Mouse (Mus musculus) heart, adult 2 months (tissue): ENCODE measurements around the gene Fbxw8. TPM values are rescaled to one million over a fixed set of nuclear protein-coding genes. Genes with fewer than 3 reads are reported as not detected.

Source experiments
- DNase-seq, 2 experiments: peaks; one replicate each; pipeline ENCODE4 v3.0.0; 2021
- H3K27ac ChIP-seq: fragments of 200-600 bp; 2 replicates; pipeline ENCODE4 v1.8.1; 2022
- H3K27me3 ChIP-seq: fragments of 200-500 bp; 2 replicates; pipeline ENCODE4 v1.6.1; 2012; ENCODE audit warnings: mild to moderate bottlenecking, low read length, inconsistent platforms, mixed read lengths; ENCODE audit not compliant: control insufficient read depth, insufficient read depth
- H3K36me3 ChIP-seq: fragments of 200-500 bp; 2 replicates; pipeline ENCODE4 v1.6.1; 2012; ENCODE audit warnings: low read length, inconsistent platforms; ENCODE audit not compliant: control insufficient read depth, insufficient read depth
- H3K4me1 ChIP-seq: fragments of 200-500 bp; 2 replicates; pipeline ENCODE4 v1.6.1; 2011; ENCODE audit warnings: low read length; ENCODE audit not compliant: control insufficient read depth, insufficient read depth
- H3K4me3 ChIP-seq: fragments of 200-600 bp; 2 replicates; pipeline ENCODE4 v1.8.1; 2022
- H3K79me2 ChIP-seq: fragments of 200-500 bp; replicated peaks from 2 replicates; pipeline ENCODE4 v1.6.1; 2012; ENCODE audit warnings: mild to moderate bottlenecking, inconsistent platforms, low read length, moderate library complexity, mixed read lengths; ENCODE audit not compliant: control insufficient read depth, insufficient read depth
- H3K9ac ChIP-seq: fragments of 200-500 bp; 2 replicates; pipeline ENCODE4 v1.6.1; 2012; ENCODE audit warnings: low read depth, mild to moderate bottlenecking, control low read depth, inconsistent platforms, low read length, mixed read lengths
- CTCF ChIP-seq: fragments of 200-600 bp; IDR thresholded peaks from 2 replicates; pipeline ENCODE4 v1.8.1; 2022; ENCODE audit warnings: antibody characterized with exemption, mild to moderate bottlenecking, moderate library complexity
- EP300 ChIP-seq: fragments of 200-500 bp; IDR thresholded peaks from 2 replicates; pipeline ENCODE4 v1.6.1; 2011; ENCODE audit warnings: low read depth, low read length, control low read depth; ENCODE audit not compliant: insufficient read depth
- POLR2A ChIP-seq: fragments of 200-500 bp; IDR thresholded peaks from 2 replicates; pipeline ENCODE4 v1.6.1; 2011; ENCODE audit warnings: mild to moderate bottlenecking, low read depth, low read length, control low read depth; ENCODE audit not compliant: insufficient read depth
- WGBS: fragments of 180-500 bp; shearing (Covaris S2); methylation state at CpG from one replicate; pipeline ENCODE4 v1.1.7; 2018; 5-methylcytosine and 5-hydroxymethylcytosine counted together
- intact Hi-C: fragments of 180-260 bp; cut with DNase I; formaldehyde crosslinking; loops from one replicate; pipeline ENCODE4 v1.15.1; 2025
- polyA plus RNA-seq: library from polyadenylated mRNA; depleted of rRNA; stranded (reverse); fragments of >200 nt; gene quantifications from 2 replicates; pipeline ENCODE4 v1.2.3, GENCODE M21; 2012
- total RNA-seq, 2 experiments: library from RNA; stranded (reverse); gene quantifications; 2 replicates each; pipeline ENCODE4 v1.2.3; 2021

The Fbxw8 gene
- total and polyA plus RNA-seq, 3 experiments: 35.1 to 39.2 (median 36.8) TPM

DNA sequence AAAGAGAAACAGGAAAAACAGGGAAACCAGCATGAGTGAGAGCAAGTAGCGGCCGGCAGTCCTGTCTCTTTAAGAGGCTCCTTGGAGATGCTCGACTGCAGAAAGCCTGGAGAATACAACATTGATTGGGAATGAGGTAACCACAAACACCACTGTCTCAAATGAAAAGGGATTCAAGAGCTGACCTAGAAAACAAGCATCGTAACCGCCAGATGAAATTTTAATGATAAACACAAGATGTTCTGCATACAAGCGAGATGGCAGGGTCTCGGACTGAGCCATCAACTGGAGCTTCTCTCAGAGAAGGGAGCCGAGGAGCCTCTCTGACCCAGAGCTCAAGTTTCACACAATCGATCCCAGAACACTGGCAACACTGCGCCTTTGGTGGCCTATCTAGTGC is 32.2 kb downstream of the Fbxw8 start:
- intact Hi-C loops: no loop called here
- 64% methylated on average over 10 of the region's 10 CpGs for WGBS
- Histone ChIP-seq H3K4me3 (no peak overlapping the region), H3K27ac (no peak overlapping the region), H3K4me1 (peaks cover 6% of the 10 kb centered on the region), H3K79me2 (peaks cover 3% of the 10 kb centered on the region), H3K9ac (no peak overlapping the region), H3K27me3 (no peaks in the 10 kb centered on the region), H3K36me3 (peaks cover 1% of the 10 kb centered on the region; the same call in 1 of the 2 replicates)
- DNase-seq: no peak
- TF ChIP-seq POLR2A (no peak), CTCF (no peak), EP300 (no peak)

GRCm38 (mm10) chr5:118121928-118122327 is 33.3 kb downstream of the Fbxw8 start:
- Histone ChIP-seq H3K79me2 (peaks cover 3% of the 10 kb centered on the region), H3K9ac (no peak overlapping the region), H3K27ac (no peak overlapping the region), H3K27me3 (no peaks in the 10 kb centered on the region), H3K4me1 (peaks cover 5% of the 10 kb centered on the region), H3K4me3 (no peak overlapping the region), H3K36me3 (peaks cover 1% of the 10 kb centered on the region; the same call in 1 of the 2 replicates)
- intact Hi-C loops: no loop called here
- 72% methylated on average over 4 of the region's 4 CpGs for WGBS
- no peak for TF ChIP-seq POLR2A
- TF ChIP-seq CTCF: no peak
- no peak for TF ChIP-seq EP300
- no peak for DNase-seq

- Histone ChIP-seq H3K4me3 (no peak overlapping the region), H3K79me2 (peaks cover 3% of the 10 kb centered on the region), H3K9ac (no peak overlapping the region), H3K4me1 (peaks cover 5% of the 10 kb centered on the region), H3K27me3 (no peaks in the 10 kb centered on the region), H3K36me3 (peaks cover 1% of the 10 kb centered on the region; the same call in 1 of the 2 replicates), H3K27ac (no peak overlapping the region)
- 68% methylated on average over 2 of the region's 2 CpGs for whole genome bisulfite sequencing
- no peak for DNase-seq
- intact Hi-C loops: no loop called here
- no peak for TF ChIP-seq CTCF
- TF ChIP-seq POLR2A: no peak
Measured at GRCm38 (mm10) chr5:118120670-118121069, 34.6 kb downstream of the Fbxw8 start.

DNA sequence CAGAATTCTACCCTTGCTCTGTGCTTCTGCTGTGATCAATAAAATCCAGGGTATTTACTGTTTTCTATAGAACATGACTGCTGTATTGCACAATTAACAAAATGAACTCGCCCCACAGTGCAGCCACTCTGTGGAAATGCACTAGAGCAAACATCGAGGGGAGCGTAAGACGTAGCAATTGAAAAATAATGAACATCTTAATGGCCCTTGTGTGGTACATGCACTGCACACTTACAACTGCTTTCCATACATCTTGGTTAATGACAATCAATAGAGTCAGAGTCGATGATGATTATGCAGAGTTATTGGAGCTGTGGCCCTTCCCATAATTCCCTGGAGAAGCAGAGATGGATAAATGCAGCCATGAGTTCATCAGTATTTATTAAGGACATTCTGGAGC is 36.3 kb downstream of the Fbxw8 start:
- Histone ChIP-seq H3K36me3 (peaks cover 1% of the 10 kb centered on the region; the same call in 1 of the 2 replicates), H3K27me3 (no peaks in the 10 kb centered on the region), H3K9ac (no peak overlapping the region), H3K4me1 (peaks cover 5% of the 10 kb centered on the region), H3K27ac (no peak overlapping the region), H3K4me3 (no peak overlapping the region), H3K79me2 (peaks cover 2% of the 10 kb centered on the region)
- no peak for DNase-seq
- TF ChIP-seq EP300: no peak
- TF ChIP-seq CTCF: no peak
- TF ChIP-seq POLR2A: no peak
- WGBS: 99% methylated on average over 5 of the region's 5 CpGs
- intact Hi-C loops: loop anchor here (5.0 kb wide), 1 partner anchor 38 kb away; the partner anchor contains the start of gene Fbxw8

DNA sequence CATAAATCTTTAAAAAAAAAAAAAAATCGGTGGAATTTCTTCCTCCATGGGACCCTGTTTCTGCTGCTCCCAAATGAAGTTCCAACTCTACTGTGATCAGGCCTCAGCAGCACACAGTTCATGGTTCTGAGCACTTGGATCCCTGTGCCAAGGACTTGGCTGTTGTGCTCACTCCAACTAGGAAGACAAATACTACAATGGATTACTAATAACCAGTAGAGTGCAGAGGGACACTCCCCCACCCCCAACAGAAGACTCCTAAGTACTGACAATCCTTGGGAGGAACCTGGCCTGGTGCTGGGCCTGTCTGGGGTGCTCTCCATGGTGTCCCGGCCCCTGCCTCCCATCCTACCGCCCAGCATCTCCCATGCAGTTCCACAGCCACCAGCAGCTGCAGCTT is 36.9 kb downstream of the Fbxw8 start:
- Histone ChIP-seq H3K27me3 (no peaks in the 10 kb centered on the region), H3K27ac (no peak overlapping the region), H3K4me1 (peaks cover 3% of the 10 kb centered on the region), H3K4me3 (no peak overlapping the region), H3K9ac (no peak overlapping the region), H3K36me3 (peaks cover 1% of the 10 kb centered on the region; the same call in 1 of the 2 replicates), H3K79me2 (peaks cover 2% of the 10 kb centered on the region; the same call in 1 of the 2 replicates)
- DNase-seq: no peak
- TF ChIP-seq EP300 (no peak), POLR2A (no peak), CTCF (no peak)
- WGBS: 92% methylated on average over 3 of the region's 3 CpGs
- intact Hi-C loops: loop anchor here (5.0 kb wide), 1 partner anchor 39 kb away; the partner anchor contains the start of gene Fbxw8

DNA sequence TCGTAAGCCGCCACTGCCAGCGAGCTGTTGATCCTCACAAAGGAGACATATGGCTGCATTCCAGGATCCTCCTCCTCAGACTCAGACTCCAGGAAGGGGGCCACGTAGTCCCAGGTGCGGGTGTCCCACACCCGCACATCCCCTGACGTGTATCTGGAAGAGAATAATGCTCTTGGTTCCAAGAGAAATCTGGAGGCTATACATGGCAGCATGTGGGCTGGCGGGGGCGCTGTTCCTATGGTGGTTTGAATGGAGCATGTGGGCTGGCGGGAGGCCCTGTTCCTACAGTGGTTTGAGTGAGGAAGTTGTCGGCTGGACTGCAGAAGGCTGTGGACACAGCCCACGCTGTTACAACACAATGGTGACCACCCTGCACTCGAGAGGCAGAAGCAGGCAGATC is 41.6 kb downstream of the Fbxw8 start:
- Histone ChIP-seq H3K27ac (no peak overlapping the region), H3K9ac (no peak overlapping the region), H3K4me1 (no peaks in the 10 kb centered on the region), H3K79me2 (peaks cover 2% of the 10 kb centered on the region; the same call in 1 of the 2 replicates), H3K4me3 (no peak overlapping the region), H3K27me3 (no peaks in the 10 kb centered on the region), H3K36me3 (no peaks in the 10 kb centered on the region)
- TF ChIP-seq CTCF (no peak), POLR2A (no peak), EP300 (no peak)
- 80% methylated on average over 10 of the region's 13 CpGs for WGBS
- no peak for DNase-seq
- intact Hi-C loops: no loop called here

GRCm38 (mm10) chr5:118113043-118113442 is 42.2 kb downstream of the Fbxw8 start:
- no peak overlapping the region for H3K9ac ChIP-seq
- intact Hi-C loops: no loop called here
- no peak for DNase-seq
- no peak overlapping the region for H3K4me3 ChIP-seq
- no peaks in the 10 kb centered on the region for H3K27me3 ChIP-seq
- TF ChIP-seq EP300 (no peak), CTCF (no peak), POLR2A (no peak)
- WGBS: 96% methylated on average over 7 of the region's 7 CpGs
- H3K27ac ChIP-seq: no peak overlapping the region
- peaks cover 2% of the 10 kb centered on the region; the same call in 1 of the 2 replicates for H3K79me2 ChIP-seq
- H3K36me3 ChIP-seq: no peaks in the 10 kb centered on the region
- no peaks in the 10 kb centered on the region for H3K4me1 ChIP-seq
